Mouse (Mus musculus): ENCODE measurements around the gene C1qtnf1. TPM values are rescaled to one million over a fixed set of nuclear protein-coding genes. Genes with fewer than 3 reads are reported as not detected.
"Not testable (repeated sequence)": the region's sequence is repeated elsewhere in the genome, so short reads cannot be mapped to it uniquely, and the experiment has no call there.

The C1qtnf1 gene
- polyA plus RNA-seq (2015; fragmentation: Nextera tagmentation; extraction: Ambion mirVana): 4.4 and 7.0 TPM in 2 replicates

DNA sequence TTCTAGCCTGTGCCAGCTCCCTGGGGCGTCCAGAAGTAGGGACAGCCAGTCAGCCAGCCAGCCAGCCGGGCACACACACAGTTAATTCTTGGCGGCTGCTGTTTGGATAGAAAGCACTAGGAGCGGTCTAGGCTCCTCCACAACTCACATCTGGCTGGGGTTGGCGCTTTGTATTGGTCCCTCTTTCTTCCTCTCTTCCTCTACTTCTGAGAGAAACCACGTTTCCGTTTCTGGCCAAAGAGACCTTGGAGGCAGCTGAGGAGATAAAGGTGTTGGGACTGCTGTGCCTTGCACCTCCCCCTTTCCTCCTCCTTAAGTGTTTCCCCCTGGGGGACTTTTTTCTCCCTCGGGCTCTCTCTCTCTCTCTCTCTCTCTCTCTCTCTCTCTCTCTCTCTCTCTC, at the start of gene C1qtnf1:
Gene C1qtnf1, plus strand, starts transcription at position 218 of the 400 bp plus-strand sequence.
- Histone ChIP-seq H3K36me3 (ENCODE audit: control insufficient read depth, insufficient read depth, low read length) (no peaks in the 10 kb centered on the region), H3K27me3 (replicated peaks; ENCODE audit: control insufficient read depth, insufficient read depth, low read length) (no peaks in the 10 kb centered on the region), H3K4me3 (ENCODE audit: low read length) (peak within 1 kb of the TSS; percentile 30), H3K27ac (ENCODE audit: low read depth, low read length) (peak within 1 kb of the TSS; percentile 36; the same call in 1 of the 2 replicates), H3K4me2 (ENCODE audit: low read length) (peak within 1 kb of the TSS; percentile 46), H3K9me3 (ENCODE audit: control insufficient read depth, low read length) (no peaks in the 10 kb centered on the region), H3K9ac (ENCODE audit: low read depth, low read length) (peak within 1 kb of the TSS; percentile 25), H3K4me1 (ENCODE audit: control insufficient read depth, insufficient read depth, low read depth, low read length) (peaks cover 30% of the 10 kb centered on the region)
- WGBS: 0% methylated on average over 8 of the region's 8 CpGs
- ATAC-seq: no peak

- no peak for ATAC-seq
- Histone ChIP-seq H3K27me3 (replicated peaks; ENCODE audit: control insufficient read depth, insufficient read depth, low read length) (no peaks in the 10 kb centered on the region), H3K9me3 (ENCODE audit: control insufficient read depth, low read length) (no peaks in the 10 kb centered on the region), H3K36me3 (ENCODE audit: control insufficient read depth, insufficient read depth, low read length) (no peaks in the 10 kb centered on the region), H3K4me1 (ENCODE audit: control insufficient read depth, insufficient read depth, low read depth, low read length) (peaks cover 6% of the 10 kb centered on the region; the same call in 1 of the 2 replicates), H3K27ac (ENCODE audit: low read depth, low read length) (no peak overlapping the region), H3K4me3 (ENCODE audit: low read length) (no peak overlapping the region), H3K9ac (ENCODE audit: low read depth, low read length) (no peak overlapping the region), H3K4me2 (ENCODE audit: low read length) (no peak overlapping the region)
- WGBS: 85% methylated on average over 6 of the region's 6 CpGs
These were observed 49.3 kb upstream of the C1qtnf1 start for GRCm38 (mm10) chr11:118378656-118379055.

- no peak overlapping the region for H3K4me3 ChIP-seq (ENCODE audit: low read length)
- H3K4me1 ChIP-seq (ENCODE audit: control insufficient read depth, insufficient read depth, low read depth, low read length): peaks cover 6% of the 10 kb centered on the region; the same call in 1 of the 2 replicates
- H3K27me3 ChIP-seq (replicated peaks; ENCODE audit: control insufficient read depth, insufficient read depth, low read length): no peaks in the 10 kb centered on the region
- H3K4me2 ChIP-seq (ENCODE audit: low read length): no peak overlapping the region
- 43% methylated on average over 11 of the region's 11 CpGs for WGBS
- ATAC-seq: peak; percentile 54; the same call in 1 of the 2 replicates
- no peak overlapping the region for H3K27ac ChIP-seq (ENCODE audit: low read depth, low read length)
- no peak overlapping the region for H3K9ac ChIP-seq (ENCODE audit: low read depth, low read length)
- no peaks in the 10 kb centered on the region for H3K9me3 ChIP-seq (ENCODE audit: control insufficient read depth, low read length)
- H3K36me3 ChIP-seq (ENCODE audit: control insufficient read depth, insufficient read depth, low read length): no peaks in the 10 kb centered on the region
These were observed 48.6 kb upstream of the C1qtnf1 start for GRCm38 (mm10) chr11:118379251-118380009.

- H3K9ac ChIP-seq (ENCODE audit: low read depth, low read length); H3K27me3 ChIP-seq (replicated peaks; ENCODE audit: control insufficient read depth, insufficient read depth, low read length); H3K4me3 ChIP-seq (ENCODE audit: low read length); H3K4me1 ChIP-seq (ENCODE audit: control insufficient read depth, insufficient read depth, low read depth, low read length); H3K9me3 ChIP-seq (ENCODE audit: control insufficient read depth, low read length); H3K36me3 ChIP-seq (ENCODE audit: control insufficient read depth, insufficient read depth, low read length); H3K27ac ChIP-seq (ENCODE audit: low read depth, low read length); H3K4me2 ChIP-seq (ENCODE audit: low read length); ATAC-seq: not testable (repeated sequence)
- WGBS: 90% methylated on average over 13 of the region's 13 CpGs
These were observed 40.2 kb upstream of the C1qtnf1 start for GRCm38 (mm10) chr11:118387816-118388215.

GRCm38 (mm10) chr11:118393991-118394390, 34.0 kb upstream of the C1qtnf1 start:
- no peak for ATAC-seq
- no peaks in the 10 kb centered on the region for H3K9me3 ChIP-seq (ENCODE audit: control insufficient read depth, low read length)

GRCm38 (mm10) chr11:118394538-118394937, 33.5 kb upstream of the C1qtnf1 start:
- 59% methylated on average over 6 of the region's 6 CpGs for WGBS
- Histone ChIP-seq H3K27me3 (replicated peaks; ENCODE audit: control insufficient read depth, insufficient read depth, low read length) (no peaks in the 10 kb centered on the region), H3K4me2 (ENCODE audit: low read length) (no peak overlapping the region), H3K4me1 (ENCODE audit: control insufficient read depth, insufficient read depth, low read depth, low read length) (no peaks in the 10 kb centered on the region; the same call in 1 of the 2 replicates), H3K4me3 (ENCODE audit: low read length) (no peak overlapping the region), H3K27ac (ENCODE audit: low read depth, low read length) (no peak overlapping the region), H3K36me3 (ENCODE audit: control insufficient read depth, insufficient read depth, low read length) (no peaks in the 10 kb centered on the region), H3K9me3 (ENCODE audit: control insufficient read depth, low read length) (no peaks in the 10 kb centered on the region), H3K9ac (ENCODE audit: low read depth, low read length) (no peak overlapping the region)
- ATAC-seq: no peak

More at GRCm38 (mm10) chr11:118393991-118394390, 34.0 kb upstream of the C1qtnf1 start:
- Histone ChIP-seq H3K27me3 (replicated peaks; ENCODE audit: control insufficient read depth, insufficient read depth, low read length) (no peaks in the 10 kb centered on the region), H3K4me2 (ENCODE audit: low read length) (no peak overlapping the region), H3K36me3 (ENCODE audit: control insufficient read depth, insufficient read depth, low read length) (no peaks in the 10 kb centered on the region), H3K4me1 (ENCODE audit: control insufficient read depth, insufficient read depth, low read depth, low read length) (no peaks in the 10 kb centered on the region; the same call in 1 of the 2 replicates), H3K9ac (ENCODE audit: low read depth, low read length) (no peak overlapping the region), H3K4me3 (ENCODE audit: low read length) (no peak overlapping the region), H3K27ac (ENCODE audit: low read depth, low read length) (no peak overlapping the region)
- WGBS: 69% methylated on average over 5 of the region's 5 CpGs

DNA sequence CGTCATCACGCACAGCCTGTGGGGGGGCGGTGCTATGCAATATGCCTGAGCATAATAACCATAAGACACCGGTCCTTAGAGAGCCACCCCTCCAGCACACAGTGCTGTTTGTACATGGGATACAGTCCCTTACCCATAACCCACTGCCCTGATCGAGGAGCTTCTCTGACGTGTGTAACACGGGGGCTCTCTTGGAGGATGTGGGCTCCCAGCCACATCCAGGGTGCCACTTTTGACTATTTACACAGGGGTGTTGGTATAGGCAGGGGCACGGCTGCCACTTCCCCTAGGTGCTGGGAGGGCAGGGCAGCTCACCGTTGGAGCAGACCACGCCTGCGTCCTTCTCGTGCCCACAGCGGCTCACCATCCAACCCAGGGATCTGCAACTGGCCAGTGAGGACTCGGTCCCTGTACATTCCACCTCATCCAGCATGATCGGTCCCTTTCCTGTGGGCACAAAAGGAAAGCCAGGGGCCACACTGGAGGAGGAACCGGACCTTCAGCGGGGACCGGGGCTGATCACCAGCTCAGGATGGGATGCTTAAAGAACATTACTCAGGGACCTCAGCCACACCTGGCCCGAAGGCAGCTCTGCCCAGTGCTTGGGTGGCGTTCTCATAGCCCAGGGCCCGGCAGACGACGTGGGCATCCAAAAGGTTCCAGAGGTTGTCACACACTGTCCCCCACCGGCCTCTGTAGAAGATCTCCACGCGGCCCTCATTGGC, 30.0 kb upstream of the C1qtnf1 start:
- no peak for ATAC-seq
- H3K36me3 ChIP-seq (ENCODE audit: control insufficient read depth, insufficient read depth, low read length): no peaks in the 10 kb centered on the region
- H3K27ac ChIP-seq (ENCODE audit: low read depth, low read length): no peak overlapping the region
- no peak overlapping the region for H3K4me3 ChIP-seq (ENCODE audit: low read length)
- H3K9me3 ChIP-seq (ENCODE audit: control insufficient read depth, low read length): no peaks in the 10 kb centered on the region
- H3K27me3 ChIP-seq (replicated peaks; ENCODE audit: control insufficient read depth, insufficient read depth, low read length): no peaks in the 10 kb centered on the region
- H3K4me1 ChIP-seq (ENCODE audit: control insufficient read depth, insufficient read depth, low read depth, low read length): no peaks in the 10 kb centered on the region; the same call in 1 of the 2 replicates
- 95% methylated on average over 26 of the region's 26 CpGs for WGBS
- no peak overlapping the region for H3K9ac ChIP-seq (ENCODE audit: low read depth, low read length)
- no peak overlapping the region for H3K4me2 ChIP-seq (ENCODE audit: low read length)

- Histone ChIP-seq H3K4me1 (ENCODE audit: control insufficient read depth, insufficient read depth, low read depth, low read length) (no peaks in the 10 kb centered on the region; the same call in 1 of the 2 replicates), H3K4me2 (ENCODE audit: low read length) (no peak overlapping the region), H3K9me3 (ENCODE audit: control insufficient read depth, low read length) (no peaks in the 10 kb centered on the region), H3K4me3 (ENCODE audit: low read length) (no peak overlapping the region), H3K27ac (ENCODE audit: low read depth, low read length) (no peak overlapping the region), H3K36me3 (ENCODE audit: control insufficient read depth, insufficient read depth, low read length) (no peaks in the 10 kb centered on the region), H3K9ac (ENCODE audit: low read depth, low read length) (no peak overlapping the region), H3K27me3 (replicated peaks; ENCODE audit: control insufficient read depth, insufficient read depth, low read length) (no peaks in the 10 kb centered on the region)
- ATAC-seq: no peak
- 65% methylated on average over 5 of the region's 5 CpGs for WGBS
These were observed 28.0 kb upstream of the C1qtnf1 start for GRCm38 (mm10) chr11:118399891-118400565.

DNA sequence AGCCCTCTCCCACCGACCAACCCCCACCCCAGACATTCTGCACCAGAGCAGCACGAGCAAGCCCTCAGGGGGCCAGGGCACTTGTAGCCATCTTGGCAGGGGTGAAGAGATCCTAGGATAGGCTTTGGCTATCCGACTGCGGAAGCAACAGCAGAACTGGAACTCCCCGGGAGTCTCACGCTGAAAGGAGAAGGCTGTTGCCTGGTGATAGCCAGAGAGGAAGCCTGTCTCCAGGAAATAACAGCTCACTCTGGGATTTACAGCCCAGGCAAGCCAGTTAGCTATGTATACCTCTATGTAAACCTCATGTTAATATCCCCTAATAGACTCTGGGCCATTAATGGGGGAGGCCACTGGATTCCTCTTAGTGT, 27.5 kb upstream of the C1qtnf1 start:
- Histone ChIP-seq H3K9me3 (ENCODE audit: control insufficient read depth, low read length) (no peaks in the 10 kb centered on the region), H3K4me3 (ENCODE audit: low read length) (no peak overlapping the region), H3K27ac (ENCODE audit: low read depth, low read length) (no peak overlapping the region), H3K4me2 (ENCODE audit: low read length) (no peak overlapping the region), H3K36me3 (ENCODE audit: control insufficient read depth, insufficient read depth, low read length) (no peaks in the 10 kb centered on the region), H3K9ac (ENCODE audit: low read depth, low read length) (no peak overlapping the region), H3K4me1 (ENCODE audit: control insufficient read depth, insufficient read depth, low read depth, low read length) (no peaks in the 10 kb centered on the region; the same call in 1 of the 2 replicates), H3K27me3 (replicated peaks; ENCODE audit: control insufficient read depth, insufficient read depth, low read length) (no peaks in the 10 kb centered on the region)
- WGBS: 40% methylated on average over 6 of the region's 6 CpGs
- ATAC-seq: no peak

Measured in hindbrain, embryonic 16.5 days (tissue).